Mouse (Mus musculus): ENCODE measurements around the gene Fcer1a.
"Not testable (repeated sequence)": the region's sequence is repeated elsewhere in the genome, so short reads cannot be mapped to it uniquely, and the experiment has no call there.

Gene Fcer1a

DNA sequence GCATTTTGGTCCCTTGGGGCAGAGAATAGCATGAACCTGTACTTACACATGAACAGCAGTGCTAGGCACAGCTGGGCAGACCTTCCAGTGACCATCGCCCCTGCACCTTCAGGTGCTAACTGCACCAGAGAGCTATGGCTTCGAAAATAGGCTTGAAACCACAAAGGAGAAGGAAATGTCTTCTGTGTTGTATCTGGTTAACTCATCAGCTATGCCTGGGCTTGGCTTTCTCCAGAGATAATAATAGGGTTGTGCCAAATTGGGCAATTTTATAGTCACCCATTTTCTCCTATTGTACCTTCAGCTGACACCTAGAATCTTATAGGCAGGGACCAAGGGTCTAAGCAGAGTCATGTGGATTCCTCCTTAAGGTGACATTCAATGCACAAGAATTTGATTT is at the start of gene Fcer1a:
Fcer1a (minus strand) TSS at position 134 of the 400 bp plus-strand sequence.
- DNase-seq (ENCODE audit: low read depth) = no peak

GRCm38 (mm10) chr1:173265701-173266100 is 38.7 kb upstream of the Fcer1a start, which contains the start of gene Olfr418:
TSS of gene Olfr418 (plus strand) at chr1:173266001.
- DNase-seq (ENCODE audit: low read depth) = no peak

GRCm38 (mm10) chr1:173249888-173250287 is 22.9 kb upstream of the Fcer1a start:
- DNase-seq (ENCODE audit: low read depth) = no peak

DNA sequence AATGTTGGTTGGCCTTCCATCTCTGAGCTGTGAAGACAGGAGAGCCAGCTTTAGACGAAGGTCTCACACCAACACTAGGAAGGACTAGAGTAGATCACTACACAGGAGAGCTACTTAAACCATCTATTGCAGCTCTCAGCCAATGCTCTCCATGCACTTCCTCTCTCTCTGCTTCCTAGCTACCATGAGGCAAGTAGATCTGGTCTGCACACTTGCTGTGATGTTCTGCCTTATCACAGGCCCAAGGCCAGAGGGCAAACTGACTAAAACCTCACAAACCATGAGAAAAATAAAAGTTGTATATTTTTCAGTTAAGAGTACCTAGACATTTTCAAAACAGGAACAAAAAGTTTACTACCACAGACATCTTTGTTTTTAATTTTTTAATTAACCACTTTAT is 10.0 kb upstream of the Fcer1a start:
- not testable (repeated sequence) for DNase-seq (ENCODE audit: low read depth)

DNA sequence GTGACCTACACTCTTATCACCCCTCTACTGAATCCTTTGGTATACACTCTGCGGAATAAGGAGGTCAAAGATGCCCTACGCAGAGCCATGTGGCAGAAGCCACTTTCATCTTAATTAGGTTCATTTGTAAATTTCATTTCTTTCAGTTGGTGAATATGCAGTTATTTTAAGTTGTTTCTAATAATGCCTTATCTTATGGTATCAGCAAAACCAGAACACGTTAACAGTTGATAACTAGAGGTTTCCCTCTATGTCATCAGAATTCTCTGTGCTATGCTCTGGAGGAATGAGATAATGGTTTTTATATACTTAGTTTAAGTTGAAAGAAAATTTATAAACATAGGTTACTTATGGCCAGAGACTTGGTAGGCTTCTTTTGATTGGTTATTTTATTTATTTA is 10.5 kb downstream of the Fcer1a start:
- no peak for DNase-seq (ENCODE audit: low read depth)

DNA sequence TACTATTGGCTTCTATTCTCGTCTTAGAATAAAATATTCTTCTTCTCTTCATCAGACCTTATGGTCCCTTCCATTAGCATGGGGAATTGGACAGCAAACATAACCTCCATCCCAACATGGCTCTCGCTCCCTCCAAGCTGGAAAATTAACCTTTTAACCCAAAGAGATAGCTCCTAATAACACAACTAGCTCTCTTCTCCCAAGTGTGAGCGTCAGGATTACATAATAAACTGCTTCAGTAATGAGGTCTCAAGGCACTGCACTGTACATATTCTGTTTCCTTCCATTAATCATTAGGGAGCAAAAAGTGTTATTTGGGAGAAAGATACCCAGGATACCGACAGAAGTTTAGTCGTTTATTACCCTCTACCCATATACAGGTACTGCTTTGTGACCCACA is 14.9 kb downstream of the Fcer1a start, which contains the start of gene Olfr1404:
Olfr1404 (plus strand) TSS at position 301 of the 400 bp plus-strand sequence.
- no peak for DNase-seq (ENCODE audit: low read depth)

DNA sequence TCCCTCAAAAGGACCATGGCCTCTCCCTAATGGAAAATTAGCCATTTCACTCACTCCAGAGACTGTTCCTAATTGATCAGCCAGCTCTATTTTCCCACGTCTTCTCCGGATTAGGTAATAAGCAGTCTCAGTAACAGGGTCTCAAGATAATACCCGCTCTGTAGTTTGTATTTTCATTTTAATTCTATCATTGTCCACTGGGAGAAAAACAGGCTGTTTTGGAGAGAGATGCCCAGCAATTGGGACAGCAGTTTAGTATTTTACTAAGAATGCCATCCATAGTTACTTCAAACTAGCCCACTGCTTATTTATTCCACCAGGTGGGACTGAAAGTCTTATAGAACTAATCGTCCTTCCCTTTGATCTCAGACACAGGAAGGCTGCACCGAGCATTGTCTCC is 29.5 kb downstream of the Fcer1a start, which contains the start of gene Olfr218:
Olfr218 (plus strand) TSS at position 301 of the 400 bp plus-strand sequence.
- no peak for DNase-seq (ENCODE audit: low read depth)

- no peak for DNase-seq (ENCODE audit: low read depth)
Observed at GRCm38 (mm10) chr1:173196359-173196758, 30.7 kb downstream of the Fcer1a start.

DNA sequence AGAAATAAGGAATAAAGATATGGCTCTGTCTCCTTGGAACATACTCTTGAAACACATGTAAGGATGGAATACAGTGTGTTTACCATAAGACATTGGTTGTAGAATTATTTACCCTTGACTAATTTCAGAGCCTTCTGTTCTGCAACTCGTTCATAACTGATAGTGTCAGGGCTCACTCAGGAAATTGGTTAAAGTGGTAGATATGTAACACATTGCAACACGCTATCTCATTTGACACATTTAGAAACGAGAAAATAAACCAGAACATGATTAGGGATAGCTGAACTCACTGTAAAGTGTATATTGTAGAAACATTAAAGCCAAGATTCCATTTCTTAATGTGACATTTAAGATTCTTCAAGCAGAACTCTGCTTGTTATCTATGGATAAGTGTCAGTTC is 35.0 kb downstream of the Fcer1a start:
- no peak for DNase-seq (ENCODE audit: low read depth)

- no peak for DNase-seq (ENCODE audit: low read depth)
Observed at GRCm38 (mm10) chr1:173190540-173190939, 36.5 kb downstream of the Fcer1a start, which contains the start of gene Olfr1406. TSS of gene Olfr1406 (minus strand) at chr1:173190640.

- DNase-seq (ENCODE audit: low read depth) = no peak
Observed at GRCm38 (mm10) chr1:173174154-173174842, 52.7 kb downstream of the Fcer1a start.

Measured in c-Kit-positive CD71-positive TER-119-negative erythroid progenitor cells, embryonic 14.5 days (primary cell).